Mouse (Mus musculus): ENCODE results near the gene Nckap5. TPM values are rescaled to one million over a fixed set of nuclear protein-coding genes. Genes with fewer than 3 reads are reported as not detected.

The Nckap5 gene
- polyA plus RNA-seq, 1 experiment from 2014 or later: 3.2 TPM

DNA sequence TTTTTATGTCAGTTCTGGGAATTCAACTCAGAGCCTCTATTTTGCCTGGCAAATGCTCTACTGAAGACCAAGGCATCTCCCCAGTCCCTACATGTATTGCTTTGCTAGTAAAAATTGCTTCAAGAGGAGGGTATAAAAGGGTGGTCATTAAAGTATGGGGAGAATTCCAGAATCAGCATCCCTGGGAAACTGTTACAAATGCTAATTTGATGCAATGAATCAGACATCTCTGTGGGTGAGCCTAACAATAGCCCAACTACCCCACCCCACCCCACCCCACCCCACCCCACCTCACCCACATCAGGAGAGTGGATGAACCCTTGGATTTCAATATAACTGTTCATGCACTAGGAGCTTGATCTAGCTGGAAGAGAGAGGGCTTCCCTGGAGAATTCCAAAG, 77.0 kb downstream of the Nckap5 start:
- Histone ChIP-seq H3K4me3 (ENCODE audit: low read length) (no peak overlapping the region), H3K4me2 (replicated peaks; ENCODE audit: low read depth, low read length) (no peak overlapping the region), H3K27ac (ENCODE audit: low read depth, low read length) (no peak overlapping the region), H3K4me1 (ENCODE audit: control insufficient read depth, insufficient read depth, low read length) (no peaks in the 10 kb centered on the region), H3K27me3 (ENCODE audit: control insufficient read depth, insufficient read depth, low read length) (no peaks in the 10 kb centered on the region), H3K9ac (ENCODE audit: low read depth, low read length) (no peak overlapping the region), H3K9me3 (ENCODE audit: control insufficient read depth, low read length) (no peaks in the 10 kb centered on the region), H3K36me3 (ENCODE audit: control insufficient read depth, insufficient read depth, low read length) (no peaks in the 10 kb centered on the region)
- ATAC-seq (ENCODE audit: low FRiP score, low TSS enrichment): no peak

DNA sequence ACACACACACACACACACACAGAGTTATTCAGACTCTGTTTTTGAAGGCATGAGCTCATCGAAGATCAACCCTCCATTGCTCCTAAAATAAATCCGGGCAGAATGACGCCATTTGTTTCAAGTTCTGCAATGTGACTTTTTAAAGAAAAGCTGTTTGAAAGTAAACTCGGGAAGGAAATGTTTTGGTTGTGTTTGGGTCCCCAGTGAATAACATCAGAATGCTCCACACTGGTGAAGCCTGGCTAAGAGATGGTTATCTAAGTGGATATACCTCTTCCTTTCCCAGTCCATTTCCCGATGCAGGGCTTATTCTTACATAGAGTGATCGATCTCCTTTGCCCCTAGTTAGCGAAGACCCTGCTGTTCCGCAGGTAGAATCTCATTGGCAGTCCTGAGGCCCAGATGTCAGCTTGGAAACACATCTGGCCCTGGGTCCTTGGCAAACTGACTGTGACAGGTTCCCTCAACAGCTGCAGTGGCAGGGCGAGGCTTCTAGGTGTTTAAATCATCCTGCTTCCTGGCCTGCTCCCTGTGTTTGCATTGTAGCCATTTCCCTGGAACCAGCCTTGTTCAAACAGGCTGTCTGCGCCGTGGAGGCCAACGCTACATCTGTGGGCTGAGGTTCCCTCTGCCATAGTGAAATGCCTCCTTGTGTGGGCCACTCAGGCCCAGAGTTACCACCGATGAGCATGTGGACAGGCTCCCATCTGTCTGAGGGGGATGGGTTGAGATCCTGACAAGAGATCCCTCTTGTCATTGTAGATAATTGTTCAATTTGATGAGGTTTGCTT, 78.2 kb downstream of the Nckap5 start:
- no peak overlapping the region for H3K9ac ChIP-seq (ENCODE audit: low read depth, low read length)
- H3K27ac ChIP-seq (ENCODE audit: low read depth, low read length): no peak overlapping the region
- no peaks in the 10 kb centered on the region for H3K36me3 ChIP-seq (ENCODE audit: control insufficient read depth, insufficient read depth, low read length)
- H3K27me3 ChIP-seq (ENCODE audit: control insufficient read depth, insufficient read depth, low read length): no peaks in the 10 kb centered on the region
- no peak overlapping the region for H3K4me3 ChIP-seq (ENCODE audit: low read length)
- H3K4me1 ChIP-seq (ENCODE audit: control insufficient read depth, insufficient read depth, low read length): no peaks in the 10 kb centered on the region
- no peaks in the 10 kb centered on the region for H3K9me3 ChIP-seq (ENCODE audit: control insufficient read depth, low read length)
- no peak overlapping the region for H3K4me2 ChIP-seq (replicated peaks; ENCODE audit: low read depth, low read length)
- no peak for ATAC-seq (ENCODE audit: low FRiP score, low TSS enrichment)
- WGBS: 53% methylated on average over 13 of the region's 13 CpGs

DNA sequence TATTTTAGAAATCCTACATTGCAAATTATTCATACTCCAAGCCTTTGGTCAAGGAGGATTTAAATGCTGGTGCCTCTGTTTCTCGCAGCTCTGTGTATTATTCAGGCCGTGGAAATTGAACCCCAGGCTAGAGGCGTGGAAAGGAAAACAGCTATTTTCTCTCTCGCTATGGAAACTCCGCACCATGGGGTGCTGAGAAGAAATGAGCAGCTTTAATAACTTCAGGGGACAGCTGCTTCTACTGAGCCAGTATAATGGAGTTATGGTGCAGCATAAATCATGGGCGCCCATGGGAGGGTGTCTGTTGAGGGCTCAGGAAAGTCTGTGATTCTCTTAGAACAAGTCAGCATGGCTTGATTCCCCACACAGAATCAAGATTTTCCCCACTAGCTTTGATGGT, 79.5 kb downstream of the Nckap5 start:
- WGBS: 68% methylated on average over 6 of the region's 6 CpGs
- H3K4me3 ChIP-seq (ENCODE audit: low read length): no peak overlapping the region
- no peak overlapping the region for H3K4me2 ChIP-seq (replicated peaks; ENCODE audit: low read depth, low read length)
- no peaks in the 10 kb centered on the region for H3K27me3 ChIP-seq (ENCODE audit: control insufficient read depth, insufficient read depth, low read length)
- no peaks in the 10 kb centered on the region for H3K9me3 ChIP-seq (ENCODE audit: control insufficient read depth, low read length)
- H3K27ac ChIP-seq (ENCODE audit: low read depth, low read length): no peak overlapping the region
- ATAC-seq (ENCODE audit: low FRiP score, low TSS enrichment): no peak
- no peak overlapping the region for H3K9ac ChIP-seq (ENCODE audit: low read depth, low read length)
- no peaks in the 10 kb centered on the region for H3K36me3 ChIP-seq (ENCODE audit: control insufficient read depth, insufficient read depth, low read length)
- no peaks in the 10 kb centered on the region for H3K4me1 ChIP-seq (ENCODE audit: control insufficient read depth, insufficient read depth, low read length)

DNA sequence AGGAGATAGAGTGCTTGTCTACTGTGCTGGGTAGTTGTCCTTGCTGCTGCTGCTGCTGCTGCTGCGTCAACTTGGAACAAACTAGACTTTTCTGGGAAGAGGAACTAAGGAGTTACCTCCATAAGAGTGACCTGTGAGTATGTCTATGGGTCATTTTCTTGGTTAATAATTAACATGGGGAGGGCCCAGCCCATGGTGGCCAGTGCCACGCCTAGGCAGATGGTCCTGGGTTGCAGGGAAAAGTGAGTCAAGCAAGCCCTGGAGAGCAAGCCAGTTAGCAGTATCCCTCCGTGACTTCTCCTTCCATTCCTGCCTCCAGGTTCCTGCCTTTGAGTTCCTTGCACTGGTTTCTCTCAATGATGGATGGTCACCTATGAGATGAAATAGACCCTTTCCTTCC, 80.4 kb downstream of the Nckap5 start:
- H3K27ac ChIP-seq (ENCODE audit: low read depth, low read length): no peak overlapping the region
- no peak overlapping the region for H3K4me3 ChIP-seq (ENCODE audit: low read length)
- H3K9ac ChIP-seq (ENCODE audit: low read depth, low read length): no peak overlapping the region
- no peak overlapping the region for H3K4me2 ChIP-seq (replicated peaks; ENCODE audit: low read depth, low read length)
- no peak for ATAC-seq (ENCODE audit: low FRiP score, low TSS enrichment)
- no peaks in the 10 kb centered on the region for H3K36me3 ChIP-seq (ENCODE audit: control insufficient read depth, insufficient read depth, low read length)
- WGBS: 93% methylated on average over 3 of the region's 3 CpGs
- no peaks in the 10 kb centered on the region for H3K27me3 ChIP-seq (ENCODE audit: control insufficient read depth, insufficient read depth, low read length)
- no peaks in the 10 kb centered on the region for H3K4me1 ChIP-seq (ENCODE audit: control insufficient read depth, insufficient read depth, low read length)
- H3K9me3 ChIP-seq (ENCODE audit: control insufficient read depth, low read length): no peaks in the 10 kb centered on the region

DNA sequence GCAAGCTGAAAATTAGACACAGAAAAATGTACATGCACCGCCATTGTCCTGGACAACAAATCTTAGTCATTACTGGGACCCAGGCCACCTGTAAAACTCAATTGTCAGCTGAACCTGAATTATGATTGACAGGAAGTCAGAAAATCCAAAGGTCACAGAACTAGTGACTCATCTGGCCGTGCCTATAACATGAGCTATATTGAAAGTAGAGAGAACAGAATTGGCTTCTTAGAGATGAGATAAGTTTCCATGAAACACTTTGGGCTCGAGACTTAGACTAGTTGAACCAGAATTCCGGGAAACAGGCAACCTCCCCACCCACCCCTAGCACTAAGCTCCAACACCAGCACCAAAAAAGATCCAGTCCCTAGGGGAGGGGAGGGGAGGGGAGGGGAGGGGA, 82.7 kb downstream of the Nckap5 start:
- no peak overlapping the region for H3K4me3 ChIP-seq (ENCODE audit: low read length)
- WGBS: 66% methylated on average over 4 of the region's 4 CpGs
- no peaks in the 10 kb centered on the region for H3K4me1 ChIP-seq (ENCODE audit: control insufficient read depth, insufficient read depth, low read length)

DNA sequence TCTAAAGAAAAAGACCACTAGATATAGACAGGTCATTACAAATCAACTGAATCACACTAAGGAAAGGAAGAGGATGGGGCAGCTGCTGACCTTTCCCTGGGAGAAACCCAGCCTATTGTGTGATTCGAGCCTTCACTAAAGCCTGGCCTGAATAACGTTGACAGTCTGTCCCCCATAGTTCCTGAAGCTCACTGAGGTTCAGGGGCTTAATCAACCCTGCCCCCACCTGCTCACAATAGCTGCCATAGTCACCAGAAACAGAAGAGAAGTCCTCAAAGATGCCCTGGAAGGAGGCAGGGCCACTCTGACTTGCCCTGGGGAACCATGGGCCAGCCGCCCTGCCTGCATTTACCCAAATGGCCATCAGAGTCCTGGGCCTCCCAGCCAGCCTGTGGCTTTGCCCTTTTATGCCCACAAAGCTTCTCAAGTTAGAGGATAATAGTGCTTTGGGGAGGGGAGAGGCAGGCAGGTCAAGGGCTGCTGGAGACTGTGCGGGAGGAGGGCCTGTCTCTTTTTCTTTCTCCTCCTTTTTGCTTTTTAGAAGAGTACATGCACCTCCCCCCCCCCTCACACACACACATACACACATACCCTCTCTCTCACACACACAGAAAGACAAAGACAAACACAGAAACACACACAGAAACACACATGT, 85.0 kb downstream of the Nckap5 start:
- Histone ChIP-seq H3K4me2 (replicated peaks; ENCODE audit: low read depth, low read length) (no peak overlapping the region), H3K9ac (ENCODE audit: low read depth, low read length) (no peak overlapping the region), H3K27me3 (ENCODE audit: control insufficient read depth, insufficient read depth, low read length) (no peaks in the 10 kb centered on the region), H3K27ac (ENCODE audit: low read depth, low read length) (no peak overlapping the region), H3K4me3 (ENCODE audit: low read length) (no peak overlapping the region), H3K9me3 (ENCODE audit: control insufficient read depth, low read length) (no peaks in the 10 kb centered on the region), H3K36me3 (ENCODE audit: control insufficient read depth, insufficient read depth, low read length) (no peaks in the 10 kb centered on the region), H3K4me1 (ENCODE audit: control insufficient read depth, insufficient read depth, low read length) (0 out of 2 replicates have a peak, but pooled peaks cover 2% of the 10 kb centered on the region)
- 35% methylated on average over 4 of the region's 4 CpGs for WGBS
- no peak for ATAC-seq (ENCODE audit: low FRiP score, low TSS enrichment)

More for the DNA sequence above, 82.7 kb downstream of the Nckap5 start:
- H3K9ac ChIP-seq (ENCODE audit: low read depth, low read length): no peak overlapping the region
- H3K27ac ChIP-seq (ENCODE audit: low read depth, low read length): no peak overlapping the region
- no peaks in the 10 kb centered on the region for H3K36me3 ChIP-seq (ENCODE audit: control insufficient read depth, insufficient read depth, low read length)
- ATAC-seq (ENCODE audit: low FRiP score, low TSS enrichment): no peak
- no peak overlapping the region for H3K4me2 ChIP-seq (replicated peaks; ENCODE audit: low read depth, low read length)
- H3K9me3 ChIP-seq (ENCODE audit: control insufficient read depth, low read length): no peaks in the 10 kb centered on the region
- no peaks in the 10 kb centered on the region for H3K27me3 ChIP-seq (ENCODE audit: control insufficient read depth, insufficient read depth, low read length)

DNA sequence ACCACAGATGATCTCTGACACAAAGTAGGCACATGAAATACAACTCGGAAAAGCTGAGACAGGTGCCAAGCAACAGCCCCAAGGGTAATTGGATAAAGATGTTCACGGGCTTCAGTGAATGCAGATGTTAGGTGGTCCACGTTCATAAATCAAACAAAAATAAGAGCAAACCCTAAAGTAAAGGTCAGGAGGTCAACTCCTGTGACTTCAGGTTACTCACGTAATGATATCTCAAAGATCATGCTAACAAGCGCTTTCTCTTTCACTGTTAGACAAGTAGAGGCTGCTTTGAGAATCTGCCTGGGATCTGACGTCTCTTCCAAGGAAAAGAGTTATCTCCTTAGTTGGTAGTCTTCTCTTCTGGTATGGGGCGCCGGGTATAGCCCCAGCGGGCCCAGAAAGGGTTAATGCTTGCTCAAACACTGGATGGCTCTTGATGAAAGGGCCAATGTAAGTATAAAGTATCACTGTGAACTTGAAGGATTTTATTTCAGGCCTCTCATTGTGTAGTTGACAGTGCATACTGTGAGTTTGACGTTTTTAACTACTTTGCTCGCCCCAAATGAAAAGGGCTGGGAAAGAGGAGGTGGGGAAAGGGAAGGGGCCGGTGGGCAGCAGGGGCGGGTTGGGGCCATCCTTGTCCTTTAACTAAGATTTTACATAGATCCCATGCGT, 85.8 kb downstream of the Nckap5 start:
- Histone ChIP-seq H3K9ac (ENCODE audit: low read depth, low read length) (no peak overlapping the region), H3K36me3 (ENCODE audit: control insufficient read depth, insufficient read depth, low read length) (no peaks in the 10 kb centered on the region), H3K27ac (ENCODE audit: low read depth, low read length) (no peak overlapping the region), H3K4me1 (ENCODE audit: control insufficient read depth, insufficient read depth, low read length) (0 out of 2 replicates have a peak, but pooled peaks cover 2% of the 10 kb centered on the region), H3K4me3 (ENCODE audit: low read length) (no peak overlapping the region), H3K4me2 (replicated peaks; ENCODE audit: low read depth, low read length) (no peak overlapping the region), H3K27me3 (ENCODE audit: control insufficient read depth, insufficient read depth, low read length) (no peaks in the 10 kb centered on the region), H3K9me3 (ENCODE audit: control insufficient read depth, low read length) (no peaks in the 10 kb centered on the region)
- WGBS: 58% methylated on average over 14 of the region's 14 CpGs
- ATAC-seq (ENCODE audit: low FRiP score, low TSS enrichment): no peak

DNA sequence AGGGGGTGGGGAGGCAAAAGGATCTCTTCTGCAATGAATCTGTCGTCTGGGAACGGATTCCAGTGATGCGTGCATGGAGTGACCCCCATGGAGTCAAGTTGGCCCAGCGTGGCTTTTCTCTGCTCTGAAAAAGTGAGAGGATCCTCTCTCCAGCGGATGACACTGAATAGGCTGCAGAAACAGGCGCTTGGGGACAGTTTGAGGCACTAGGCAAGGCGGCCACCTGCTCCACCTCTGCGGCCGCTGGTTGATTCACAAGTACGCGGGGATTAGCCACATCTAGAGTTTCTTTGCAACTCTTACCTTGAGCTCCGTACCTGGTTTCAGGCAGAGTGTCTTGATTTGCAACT, 92.3 kb downstream of the Nckap5 start:
- Histone ChIP-seq H3K4me1 (ENCODE audit: control insufficient read depth, insufficient read depth, low read length) (0 out of 2 replicates have a peak, but pooled peaks cover 5% of the 10 kb centered on the region), H3K27me3 (ENCODE audit: control insufficient read depth, insufficient read depth, low read length) (no peaks in the 10 kb centered on the region; the same call in 1 of the 2 replicates), H3K9me3 (ENCODE audit: control insufficient read depth, low read length) (no peaks in the 10 kb centered on the region), H3K9ac (ENCODE audit: low read depth, low read length) (peak overlapping the region; percentile 50; the same call in 1 of the 2 replicates), H3K27ac (ENCODE audit: low read depth, low read length) (no peak overlapping the region), H3K4me2 (replicated peaks; ENCODE audit: low read depth, low read length) (peak overlapping the region; percentile 62), H3K36me3 (ENCODE audit: control insufficient read depth, insufficient read depth, low read length) (no peaks in the 10 kb centered on the region), H3K4me3 (ENCODE audit: low read length) (peak overlapping the region; percentile 36)
- no peak; the same call in 1 of the 2 replicates for ATAC-seq (ENCODE audit: low FRiP score, low TSS enrichment)
- 4% methylated on average over 12 of the region's 12 CpGs for WGBS

Measured in kidney, embryonic 14.5 days (tissue).